Mouse (Mus musculus): ENCODE data around the gene Kctd4.

- TF ChIP-seq POLR2A (IDR thresholded peaks at IDR 0.05; ENCODE audit: insufficient read depth, low read length) (no peak), EP300 (IDR thresholded peaks at IDR 0.05; ENCODE audit: insufficient read depth, low read depth, low read length) (no peak), CTCF (IDR thresholded peaks at IDR 0.05; ENCODE audit: low read depth, low read length) (no peak)
These were observed 31.3 kb upstream of the Kctd4 start for GRCm38 (mm10) chr14:75923314-75924052.

All from ES-Bruce4 (cell line).